Mouse (Mus musculus) layer of hippocampus, adult 8-10 months (tissue): ENCODE data around the gene Rbfox1. TPM values are rescaled to one million over a fixed set of nuclear protein-coding genes. Genes with fewer than 3 reads are reported as not detected.

Source experiments
- DNase-seq, 2 experiments: peaks; one replicate each; pipeline ENCODE4 v3.0.0; 2022; ENCODE audit warnings: low spot score in 2 of 2
- total RNA-seq, 4 experiments: library from RNA; stranded (reverse); gene quantifications; 2 replicates each; pipeline ENCODE4 v1.2.4; 2022

Rbfox1 gene
- total RNA-seq, 4 experiments from 2014 or later = 328 to 354 (median 345) TPM

- no peak for DNase-seq
Measured at GRCm38 (mm10) chr16:7346001-7346625, 1461.0 kb downstream of the Rbfox1 start.

GRCm38 (mm10) chr16:7347522-7348165, 1462.5 kb downstream of the Rbfox1 start:
- no peak for DNase-seq

- DNase-seq = no peak
Measured at GRCm38 (mm10) chr16:7352808-7353207, 1467.7 kb downstream of the Rbfox1 start.

GRCm38 (mm10) chr16:7354116-7354515, 1469.0 kb downstream of the Rbfox1 start:
- DNase-seq = no peak

GRCm38 (mm10) chr16:7359043-7359442, 1473.9 kb downstream of the Rbfox1 start:
- no peak for DNase-seq

GRCm38 (mm10) chr16:7360706-7361105, 1475.6 kb downstream of the Rbfox1 start:
- DNase-seq = peak in 1 of 2 experiments; percentile 49

- no peak for DNase-seq
Measured at GRCm38 (mm10) chr16:7365878-7366277, 1480.7 kb downstream of the Rbfox1 start.

- no peak for DNase-seq
Measured at GRCm38 (mm10) chr16:7374146-7374545, 1489.0 kb downstream of the Rbfox1 start.

- DNase-seq = no peak
Measured at GRCm38 (mm10) chr16:7374674-7375073, 1489.5 kb downstream of the Rbfox1 start.

GRCm38 (mm10) chr16:7396101-7396500, 1510.9 kb downstream of the Rbfox1 start:
- no peak for DNase-seq

GRCm38 (mm10) chr16:7404766-7405492, 1519.8 kb downstream of the Rbfox1 start:
- no peak for DNase-seq

GRCm38 (mm10) chr16:7407862-7408640, 1522.9 kb downstream of the Rbfox1 start:
- DNase-seq = no peak

GRCm38 (mm10) chr16:7419655-7420281, 1534.6 kb downstream of the Rbfox1 start:
- DNase-seq = peak; percentile 33 to 39

GRCm38 (mm10) chr16:7425386-7426089, 1540.4 kb downstream of the Rbfox1 start:
- DNase-seq = no peak

GRCm38 (mm10) chr16:7433296-7433695, 1548.1 kb downstream of the Rbfox1 start:
- no peak for DNase-seq

GRCm38 (mm10) chr16:7446791-7447290, 1561.7 kb downstream of the Rbfox1 start:
- DNase-seq = no peak

GRCm38 (mm10) chr16:7447718-7448649, 1562.8 kb downstream of the Rbfox1 start:
- no peak for DNase-seq

- no peak for DNase-seq
Measured at GRCm38 (mm10) chr16:7451193-7451592, 1566.0 kb downstream of the Rbfox1 start.

GRCm38 (mm10) chr16:7457571-7457970, 1572.4 kb downstream of the Rbfox1 start:
- no peak for DNase-seq
